Mouse (Mus musculus) small intestine, adult 2 months (tissue): Measurements from ENCODE around the gene Zfp872.

Experiments
- CTCF ChIP-seq: fragments of 200-500 bp; IDR thresholded peaks from 2 replicates; pipeline ENCODE4 v1.5.1; 2012; ENCODE audit warnings: low read depth, mild to moderate bottlenecking, control low read depth, inconsistent platforms, low read length, moderate library complexity, mixed read lengths; ENCODE audit not compliant: insufficient replicate concordance, insufficient read length; ENCODE audit errors: extremely low read depth
- POLR2A ChIP-seq: fragments of 200-500 bp; IDR thresholded peaks from 2 replicates; pipeline ENCODE4 v1.6.1; 2012; ENCODE audit warnings: low read depth, mild to moderate bottlenecking, control low read depth, inconsistent platforms, low read length, moderate library complexity

DNA sequence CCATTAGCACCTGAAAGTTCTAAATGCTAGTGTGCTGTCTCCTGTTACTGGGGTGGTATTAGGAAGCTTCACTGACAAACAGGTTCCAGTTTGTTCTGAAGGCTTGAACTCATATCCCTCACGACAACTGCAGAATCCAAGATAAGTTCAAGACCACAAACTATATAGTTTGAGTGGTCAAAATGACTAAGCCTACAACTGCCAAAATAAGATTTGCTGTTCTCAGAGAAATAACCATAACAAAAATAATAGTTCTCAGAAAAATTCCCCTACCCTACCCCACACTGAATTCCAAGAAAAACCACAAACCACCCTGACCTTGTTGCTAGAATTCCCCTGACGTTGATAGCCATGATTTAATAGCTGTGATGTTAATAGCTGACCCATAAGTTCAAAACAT is 26.7 kb downstream of the Zfp872 start:
- TF ChIP-seq POLR2A: no peak
- TF ChIP-seq CTCF: no peak
